Mouse (Mus musculus) G1E (cell line): Measurements from ENCODE around the gene Stx6. TPM values are rescaled to one million over a fixed set of nuclear protein-coding genes. Genes with fewer than 3 reads are reported as not detected.

Source experiments
- ATAC-seq: 2 replicates; pipeline ENCODE4 v1.8.0; 2016; ENCODE audit warnings: mild to moderate bottlenecking; ENCODE audit not compliant: insufficient number of reproducible peaks, poor library complexity, low FRiP score, severe bottlenecking; ENCODE audit errors: extremely low read depth
- DNase-seq: peaks from one replicate; pipeline ENCODE4 v3.0.0; 2012; ENCODE audit warnings: low spot score
- H3K27me3 ChIP-seq: 2 replicates; pipeline ENCODE4 v1.6.1; 2012; ENCODE audit warnings: mild to moderate bottlenecking, low read length, inconsistent platforms; ENCODE audit not compliant: insufficient read depth
- H3K36me3 ChIP-seq: replicated peaks from 2 replicates; pipeline ENCODE3; 2012; ENCODE audit warnings: mild to moderate bottlenecking, inconsistent platforms
- H3K4me1 ChIP-seq: 2 replicates; pipeline ENCODE4 v1.6.1; 2012; ENCODE audit warnings: low read depth, low read length, inconsistent platforms, mixed read lengths; ENCODE audit not compliant: insufficient read depth
- H3K4me3 ChIP-seq: 2 replicates; pipeline ENCODE4 v1.5.1; 2012; ENCODE audit warnings: low read depth, mild to moderate bottlenecking, inconsistent platforms, low read length, moderate library complexity, mixed read lengths
- H3K9me3 ChIP-seq: replicated peaks from 2 replicates; pipeline ENCODE4 v1.6.1; 2012; ENCODE audit warnings: inconsistent platforms
- CTCF ChIP-seq: IDR thresholded peaks from 2 replicates; pipeline ENCODE4 v1.5.1; 2012; ENCODE audit warnings: low read depth, low read length, inconsistent platforms, mixed read lengths
- GATA1 ChIP-seq: IDR thresholded peaks from 2 replicates; pipeline ENCODE4 v1.6.1; 2012; ENCODE audit warnings: borderline replicate concordance, low read length, inconsistent platforms, mixed read lengths
- GATA2 ChIP-seq: IDR thresholded peaks from 2 replicates; pipeline ENCODE4 v1.6.1; 2012; ENCODE audit warnings: low read depth, low read length, inconsistent platforms, borderline replicate concordance
- POLR2AphosphoS5 ChIP-seq: IDR thresholded peaks from 2 replicates; pipeline ENCODE4 v1.6.1; 2012; ENCODE audit warnings: low read depth, low read length, inconsistent platforms; ENCODE audit not compliant: insufficient replicate concordance
- TAL1 ChIP-seq: conservative IDR thresholded peaks from 2 replicates; pipeline ENCODE4 v1.6.1; 2012; ENCODE audit warnings: low read depth, low read length, inconsistent platforms, mixed read lengths
- polyA plus RNA-seq: library from polyadenylated mRNA; stranded (reverse); fragments of >175 nt; gene quantifications from 2 replicates; pipeline ENCODE4 v1.2.3, GENCODE M21; 2012
- total RNA-seq, 2 experiments: library from RNA; stranded (forward) in 1 of 2; stranded (reverse) in 1 of 2; fragments of 200-1000 nt in 1 of 2; fragments of >200 nt in 1 of 2; fragmentation: Nextera tagmentation in 1 of 2; gene quantifications; 2 replicates each; pipeline ENCODE4 v1.2.3; 2014 to 2017

Gene Stx6
- total RNA-seq (2014; fragmentation: Nextera tagmentation), result 27.5 and 46.3 TPM in 2 replicates
- 36.0 and 60.5 TPM in 2 replicates for total RNA-seq (2017)
- polyA plus RNA-seq, result 117 and 160 TPM in 2 replicates

- peaks cover 11% of the 10 kb centered on the region; the same call in 1 of the 2 replicates for H3K27me3 ChIP-seq
- DNase-seq (peak; percentile 96), ATAC-seq (peak; percentile 100)
- TF ChIP-seq CTCF, result no peak
- TF ChIP-seq POLR2AphosphoS5, result no peak
- no peak for TF ChIP-seq GATA1
- no peak for TF ChIP-seq GATA2
- TF ChIP-seq TAL1, result no peak
- H3K9me3 ChIP-seq, result no peaks in the 10 kb centered on the region
- H3K36me3 ChIP-seq, result peaks cover 3% of the 10 kb centered on the region
- H3K4me1 ChIP-seq, result peaks cover 24% of the 10 kb centered on the region
- peak within 1 kb of the TSS; percentile 94 for H3K4me3 ChIP-seq
These were observed at the start of gene Stx6 for GRCm38 (mm10) chr1:155158141-155158969. TSS of gene Stx6 (plus strand) at chr1:155158715.

GRCm38 (mm10) chr1:155109387-155110350, 48.8 kb upstream of the Stx6 start:
- TF ChIP-seq GATA2 (no peak), GATA1 (no peak), POLR2AphosphoS5 (no peak), TAL1 (no peak), CTCF (no peak)
- Histone ChIP-seq H3K9me3 (0 out of 2 replicates have a peak, but pooled peaks cover 2% of the 10 kb centered on the region), H3K4me3 (no peak overlapping the region), H3K4me1 (peaks cover 7% of the 10 kb centered on the region), H3K27me3 (peaks cover 70% of the 10 kb centered on the region), H3K36me3 (no peaks in the 10 kb centered on the region)
- ATAC-seq (no peak), DNase-seq (no peak)

GRCm38 (mm10) chr1:155111491-155111890, 47.0 kb upstream of the Stx6 start:
- no peak for DNase-seq
- Histone ChIP-seq H3K4me3 (no peak overlapping the region), H3K9me3 (peaks cover 2% of the 10 kb centered on the region; the same call in 1 of the 2 replicates), H3K36me3 (no peaks in the 10 kb centered on the region), H3K27me3 (peaks cover 77% of the 10 kb centered on the region), H3K4me1 (peaks cover 9% of the 10 kb centered on the region)
- ATAC-seq, result no peak
- TF ChIP-seq TAL1 (no peak), POLR2AphosphoS5 (no peak), GATA2 (no peak), CTCF (no peak), GATA1 (no peak)

GRCm38 (mm10) chr1:155112118-155112517, 46.4 kb upstream of the Stx6 start:
- TF ChIP-seq GATA1 (no peak), GATA2 (no peak), CTCF (no peak), TAL1 (no peak), POLR2AphosphoS5 (no peak)
- no peak for ATAC-seq
- DNase-seq, result no peak
- H3K27me3 ChIP-seq, result peaks cover 79% of the 10 kb centered on the region
- H3K36me3 ChIP-seq, result no peaks in the 10 kb centered on the region
- H3K9me3 ChIP-seq, result peaks cover 2% of the 10 kb centered on the region; the same call in 1 of the 2 replicates
- H3K4me1 ChIP-seq, result peaks cover 9% of the 10 kb centered on the region
- H3K4me3 ChIP-seq, result no peak overlapping the region

- peaks cover 79% of the 10 kb centered on the region for H3K27me3 ChIP-seq
- ATAC-seq (no peak), DNase-seq (no peak)
- no peak overlapping the region for H3K4me3 ChIP-seq
- no peak for TF ChIP-seq GATA1
- TF ChIP-seq GATA2, result no peak
- TF ChIP-seq POLR2AphosphoS5, result 0 out of 2 replicates have a peak, but pooled peaks have one; percentile 53
- TF ChIP-seq TAL1, result no peak
- TF ChIP-seq CTCF, result no peak
- H3K4me1 ChIP-seq, result peaks cover 9% of the 10 kb centered on the region
- no peaks in the 10 kb centered on the region for H3K36me3 ChIP-seq
- peaks cover 2% of the 10 kb centered on the region; the same call in 1 of the 2 replicates for H3K9me3 ChIP-seq
These were observed 45.6 kb upstream of the Stx6 start for GRCm38 (mm10) chr1:155112875-155113274.

- Histone ChIP-seq H3K4me3 (no peak overlapping the region), H3K36me3 (no peaks in the 10 kb centered on the region), H3K9me3 (peaks cover 2% of the 10 kb centered on the region; the same call in 1 of the 2 replicates), H3K27me3 (peaks cover 83% of the 10 kb centered on the region), H3K4me1 (peaks cover 5% of the 10 kb centered on the region; the same call in 1 of the 2 replicates)
- ATAC-seq (no peak), DNase-seq (no peak)
- TF ChIP-seq CTCF (no peak), GATA2 (no peak), GATA1 (no peak), POLR2AphosphoS5 (no peak), TAL1 (no peak)
These were observed 44.6 kb upstream of the Stx6 start for GRCm38 (mm10) chr1:155113946-155114345.
